Mouse (Mus musculus): ENCODE results near the gene Nid2.

DNA sequence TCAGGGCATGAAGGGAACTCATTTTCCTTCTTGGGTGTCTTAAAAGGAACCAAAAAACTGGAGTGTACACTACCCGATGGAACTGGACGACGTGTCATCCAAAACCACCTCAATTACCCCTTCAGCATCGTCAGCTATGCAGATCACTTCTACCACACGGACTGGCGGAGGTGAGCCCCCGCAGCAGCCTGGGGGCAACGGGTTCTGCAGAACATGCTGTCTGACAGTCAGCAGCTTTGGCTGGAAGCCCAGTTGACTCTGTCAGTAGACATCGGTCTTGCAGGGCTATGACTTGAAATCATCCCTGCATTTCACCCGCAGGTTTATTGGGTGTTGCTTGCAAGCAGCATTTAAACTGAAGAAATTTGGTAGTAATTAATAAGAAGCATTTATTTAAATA is 58.9 kb downstream of the Nid2 start:
- TF ChIP-seq CTCF (IDR thresholded peaks at IDR 0.05; ENCODE audit: low read depth, low read length), result no peak
- TF ChIP-seq TAL1 (conservative IDR thresholded peaks at IDR 0.05; ENCODE audit: low read depth, low read length), result no peak
- TF ChIP-seq GATA2 (IDR thresholded peaks at IDR 0.05; ENCODE audit: borderline replicate concordance, low read depth, low read length), result no peak
- no peak for TF ChIP-seq GATA1 (IDR thresholded peaks at IDR 0.05; ENCODE audit: borderline replicate concordance, low read length)
- TF ChIP-seq POLR2AphosphoS5 (IDR thresholded peaks at IDR 0.05; ENCODE audit: insufficient replicate concordance, low read depth, low read length), result no peak
